Mouse (Mus musculus) adrenal gland, postnatal 36 days (tissue): ENCODE measurements around the gene Mmaa. TPM values are rescaled to one million over a fixed set of nuclear protein-coding genes. Genes with fewer than 3 reads are reported as not detected.

Source experiments
- DNase-seq, 2 experiments: peaks; one replicate each; pipeline ENCODE4 v3.0.0; 2021; ENCODE audit warnings: mixed read lengths in 1 of 2
- long read RNA-seq, 2 experiments: library from polyadenylated mRNA; stranded (forward); transcript quantifications; one replicate each; pipeline ENCODE4 v2.0.0; 2021; ENCODE audit warnings: borderline sequencing depth in 2 of 2
- total RNA-seq, 2 experiments: library from RNA; stranded (reverse); gene quantifications; 2 replicates each; pipeline ENCODE4 v1.2.3; 2021

Gene Mmaa
- total RNA-seq, result 10 to 100 TPM; 31.2 to 32.9 TPM
- long read RNA-seq, experiment 1, full-length matches to known transcripts, result 20 of 53 reads
- long read RNA-seq, experiment 1, partial matches to known transcripts, result 14 of 53 reads
- long read RNA-seq, experiment 1, other reads (novel, unspliced or antisense), result 19 of 53 reads
- long read RNA-seq, experiment 2, full-length matches to known transcripts, result 5 of 13 reads
- long read RNA-seq, experiment 2, partial matches to known transcripts, result 5 of 13 reads
- long read RNA-seq, experiment 2, other reads (novel, unspliced or antisense), result 3 of 13 reads

DNA sequence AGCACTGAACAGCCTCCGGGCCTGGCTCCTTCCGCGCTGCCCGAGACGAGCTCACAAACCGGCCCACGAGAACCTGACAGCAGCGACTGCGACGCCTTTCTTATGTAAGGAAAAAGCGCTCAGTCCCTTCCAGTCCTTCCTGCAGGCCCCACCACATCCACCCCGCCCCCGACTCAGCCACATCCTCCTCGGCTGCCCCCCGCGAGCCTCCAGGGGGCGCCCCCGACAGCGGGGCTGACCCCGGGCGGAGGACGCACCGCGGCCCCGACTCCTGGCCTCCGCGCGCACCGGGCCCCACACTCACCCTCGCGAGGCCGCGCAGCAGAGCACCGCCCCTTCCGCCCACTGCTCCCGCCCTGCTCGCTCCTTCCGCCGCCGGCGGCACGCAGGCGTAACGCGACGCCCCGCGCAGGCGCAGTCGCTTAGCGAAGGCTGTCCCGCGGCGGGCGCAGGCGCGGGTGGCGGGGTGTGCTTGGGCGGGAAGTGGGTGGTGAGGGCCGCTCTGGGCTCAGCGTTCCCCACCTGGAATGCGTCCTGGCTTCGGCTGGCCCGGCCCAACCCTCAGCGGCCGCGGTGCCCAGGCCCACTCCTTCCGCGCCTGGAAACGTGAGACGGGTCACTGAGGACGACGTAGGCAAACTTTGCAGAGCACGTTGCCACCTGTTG lies at the start of gene Mmaa:
TSS of gene Mmaa (minus strand) at position 328 of the 666 bp plus-strand sequence.
- peak; percentile 99 for DNase-seq

DNA sequence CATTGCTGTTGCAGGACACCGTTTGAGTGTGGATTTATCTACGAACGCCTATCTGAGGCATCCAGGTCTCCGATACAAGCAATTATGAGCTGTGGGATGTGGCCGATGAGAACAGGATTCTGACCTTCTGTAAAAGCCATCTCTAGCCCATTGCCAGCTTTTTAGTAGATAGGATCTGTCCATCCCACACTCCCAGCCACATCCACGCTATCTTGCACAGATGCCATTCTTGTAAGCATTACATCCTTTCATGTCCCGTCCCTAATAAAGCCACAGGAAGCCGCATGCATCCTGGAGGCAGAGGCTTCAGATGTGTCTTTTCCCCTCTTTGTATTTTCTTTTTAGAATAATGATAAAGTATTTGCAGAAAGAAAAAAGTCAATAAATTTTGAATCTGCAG lies 46.5 kb upstream of the Mmaa start:
- DNase-seq, result no peak

DNA sequence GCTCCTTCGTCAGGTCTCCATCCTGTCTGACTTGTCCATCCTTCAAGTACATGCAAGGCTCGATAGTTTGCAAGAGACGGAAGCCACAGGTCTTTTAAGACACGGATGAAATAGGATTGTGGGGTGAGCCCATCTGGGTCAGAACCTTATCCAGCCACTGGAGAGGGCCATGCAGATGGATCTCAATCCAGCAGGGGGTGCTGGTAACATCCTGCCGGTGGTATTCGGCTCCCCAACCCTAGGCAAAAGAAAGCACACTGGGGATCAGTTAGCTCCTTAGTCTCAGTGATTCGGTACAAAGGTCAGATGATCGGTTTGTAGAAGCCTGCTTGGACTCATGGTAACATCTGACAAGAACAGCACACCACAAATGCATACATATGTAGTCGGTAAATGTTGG lies 44.8 kb upstream of the Mmaa start:
- peak; percentile 39 to 69 for DNase-seq

DNA sequence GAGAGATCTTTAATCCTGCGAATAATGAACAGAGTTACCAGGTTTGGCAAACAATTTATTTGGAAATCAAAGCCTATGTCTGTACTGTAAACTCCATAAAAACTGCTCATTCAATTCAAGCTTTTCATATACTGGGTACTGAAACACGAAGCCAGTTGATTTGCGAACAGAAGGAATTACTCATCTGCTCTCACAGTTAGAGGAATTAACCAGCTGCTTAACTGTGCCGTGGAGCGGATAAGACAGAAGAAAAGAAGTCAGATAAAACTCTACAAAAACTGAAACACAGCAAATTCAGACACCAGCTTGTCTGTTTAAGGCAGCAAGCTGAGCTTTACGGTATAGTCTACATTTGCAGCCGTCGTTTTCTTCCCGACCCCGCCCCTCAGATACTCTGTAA lies 43.9 kb upstream of the Mmaa start:
- DNase-seq, result no peak

DNA sequence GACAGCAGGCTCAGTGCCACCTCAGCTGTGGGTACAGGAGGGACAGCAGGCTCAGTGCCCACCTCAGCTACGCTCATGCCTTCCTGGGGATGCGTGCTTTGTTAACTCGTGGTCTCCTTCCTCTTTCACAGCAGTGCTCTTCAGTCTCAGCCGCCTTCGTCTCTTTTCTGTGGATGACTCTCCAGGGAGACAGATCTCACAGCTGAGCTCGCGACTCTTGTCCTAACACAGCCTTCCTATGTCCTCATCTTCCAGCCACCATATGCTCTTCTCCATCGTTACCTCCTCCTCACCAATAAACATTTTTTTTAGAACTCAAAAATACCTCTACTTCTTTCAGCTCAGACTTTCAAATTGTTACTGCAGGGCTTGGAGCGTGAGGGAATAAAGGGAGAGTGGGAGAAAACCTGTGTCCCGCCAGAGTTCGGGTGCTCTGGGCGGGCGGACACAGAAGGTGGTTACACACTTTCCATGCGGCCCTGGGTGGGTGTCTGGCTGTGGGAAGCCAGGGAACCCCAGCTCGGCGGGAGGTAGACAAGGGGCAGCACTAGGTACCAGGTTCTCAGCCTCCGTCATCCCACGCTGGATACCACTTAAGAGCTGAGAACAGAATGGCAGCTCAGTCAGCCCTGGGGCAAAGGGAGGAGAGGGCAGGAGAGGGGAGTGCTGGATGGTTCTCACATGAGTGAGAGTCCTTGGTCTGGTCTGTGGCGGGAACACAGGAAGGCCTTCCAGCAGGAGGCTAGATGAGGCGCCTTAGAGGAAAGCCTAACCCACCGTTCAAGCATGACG lies 37.6 kb upstream of the Mmaa start:
- no peak for DNase-seq

DNA sequence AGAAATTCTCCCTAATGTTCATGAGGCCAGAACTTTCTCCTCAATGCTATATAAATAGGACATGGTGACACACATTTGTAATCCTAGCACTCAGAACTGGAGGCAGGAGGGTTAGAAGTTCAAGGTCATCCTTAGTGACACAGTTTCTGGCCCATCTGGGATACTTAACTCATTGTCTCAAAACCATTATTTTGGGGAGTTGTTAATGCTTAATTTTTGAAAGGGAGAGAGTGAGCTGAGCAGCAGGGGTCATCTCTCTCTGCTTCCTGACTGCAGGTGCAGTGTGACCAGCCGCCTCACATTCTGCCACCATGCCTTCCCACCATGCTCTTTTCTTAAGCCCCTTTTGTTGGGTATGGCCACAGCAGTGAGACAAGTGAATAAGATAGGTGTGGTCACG lies 36.8 kb upstream of the Mmaa start:
- DNase-seq, result no peak

DNA sequence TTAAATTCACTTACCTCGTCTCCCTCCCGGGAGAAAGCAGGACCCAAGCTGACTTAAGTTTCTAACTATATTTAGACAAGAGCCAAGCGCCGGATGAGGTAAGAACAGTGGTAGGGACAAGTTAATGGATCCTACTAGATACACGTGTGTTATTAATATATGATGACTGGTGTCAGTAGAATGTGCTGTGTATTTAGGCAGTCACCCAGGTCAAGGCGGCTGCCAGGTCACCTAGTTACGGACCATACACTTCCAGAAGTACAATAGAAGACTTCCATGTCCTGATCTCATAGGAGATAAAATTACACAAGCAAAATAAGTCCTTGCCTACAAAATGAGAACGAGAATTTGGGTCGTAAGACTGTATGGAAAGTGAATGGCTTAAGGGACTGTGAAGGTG lies 36.3 kb upstream of the Mmaa start:
- DNase-seq, result no peak

DNA sequence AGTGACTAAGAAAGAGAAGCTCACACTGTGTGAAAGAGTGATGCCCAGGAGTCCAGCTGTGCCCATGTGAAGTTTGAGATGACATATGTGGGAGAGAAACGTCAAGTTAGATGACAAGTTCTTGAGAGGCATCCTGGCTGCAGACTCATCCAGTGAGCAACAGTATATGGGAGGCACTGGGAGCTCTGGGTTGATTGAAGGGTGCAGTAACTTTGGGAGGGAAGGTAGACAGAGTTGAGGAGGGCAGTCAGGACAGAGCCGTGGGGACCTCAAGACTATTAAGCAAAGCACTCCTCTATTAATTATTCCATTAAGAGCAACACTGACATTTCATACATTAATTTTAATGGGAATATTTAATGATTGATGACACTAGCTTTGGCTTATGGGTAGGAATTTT lies 35.0 kb upstream of the Mmaa start:
- no peak for DNase-seq

DNA sequence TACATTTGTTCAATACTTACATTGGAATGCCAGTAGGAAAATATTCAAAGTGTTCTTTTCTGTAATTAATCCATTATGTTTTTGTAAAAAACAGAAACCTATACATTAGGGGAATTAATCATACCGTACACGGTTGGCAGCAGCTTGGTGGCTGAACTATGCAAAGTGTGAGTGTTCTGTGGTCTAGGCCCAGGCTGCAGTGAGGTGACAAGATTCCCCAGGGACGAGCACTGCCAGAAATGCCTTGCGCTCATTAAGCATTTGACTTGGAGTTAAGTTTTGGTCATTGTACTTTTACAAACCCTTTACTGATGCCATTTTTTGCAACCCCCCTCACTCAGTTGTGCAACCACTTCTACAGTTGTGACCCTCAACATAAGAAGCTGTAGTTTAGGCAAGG lies 34.4 kb upstream of the Mmaa start:
- no peak for DNase-seq

DNA sequence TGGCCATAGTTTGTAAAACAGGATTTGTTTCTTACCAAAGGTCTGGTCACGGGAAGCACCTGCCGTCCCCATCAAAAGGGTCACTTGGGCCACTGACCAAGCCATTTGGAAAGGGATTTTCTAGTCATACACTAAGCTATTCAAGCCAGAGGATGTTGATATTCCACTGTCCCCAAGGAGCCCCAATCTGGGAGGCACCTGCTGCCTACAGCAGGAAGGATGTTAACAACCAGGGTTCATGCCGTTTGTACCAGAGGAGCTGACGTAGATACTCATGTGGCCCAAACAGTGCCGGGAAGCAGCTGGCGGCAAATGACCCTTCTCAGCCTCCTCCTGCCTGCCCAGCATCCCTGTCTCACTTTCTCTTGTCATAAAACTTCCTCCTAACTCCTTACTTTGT lies 30.8 kb upstream of the Mmaa start:
- DNase-seq, result no peak

DNA sequence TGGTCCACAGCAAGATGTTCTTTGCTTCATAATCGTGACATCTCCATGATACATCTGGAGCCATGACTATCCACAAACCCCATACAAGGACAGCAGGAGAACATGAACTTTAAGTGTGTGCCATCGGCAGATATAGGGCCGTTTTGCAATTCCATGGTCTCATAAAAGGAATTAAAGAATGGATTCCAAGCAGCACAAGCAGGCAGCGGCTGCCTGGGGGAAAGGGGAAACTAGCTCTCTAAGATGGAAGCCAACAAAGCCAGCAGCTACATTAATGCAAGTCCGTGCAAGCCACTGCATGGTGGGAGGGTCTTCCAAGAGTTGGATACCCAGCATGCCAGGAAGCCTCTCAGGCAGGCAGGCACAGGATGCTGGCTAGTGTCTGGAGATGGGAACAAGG lies 30.2 kb upstream of the Mmaa start:
- DNase-seq, result no peak

DNA sequence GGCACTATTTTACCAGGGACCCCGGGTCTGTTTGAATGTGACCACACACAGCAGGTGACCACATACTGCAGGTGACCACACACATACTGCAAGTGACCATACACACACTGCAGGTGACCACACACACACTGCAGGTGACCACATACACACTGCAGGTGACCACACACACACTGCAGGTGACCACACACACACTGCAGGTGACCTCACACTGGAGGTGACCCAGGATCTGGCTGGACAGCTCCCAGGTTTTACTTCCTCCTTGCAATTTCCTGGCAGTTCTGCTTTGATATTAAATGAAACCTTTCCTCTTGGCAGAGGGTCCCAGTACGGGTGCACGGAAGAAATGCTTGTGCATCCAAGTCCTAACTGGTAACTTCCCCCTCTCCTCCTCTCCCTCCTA lies 29.3 kb upstream of the Mmaa start:
- DNase-seq, result no peak

DNA sequence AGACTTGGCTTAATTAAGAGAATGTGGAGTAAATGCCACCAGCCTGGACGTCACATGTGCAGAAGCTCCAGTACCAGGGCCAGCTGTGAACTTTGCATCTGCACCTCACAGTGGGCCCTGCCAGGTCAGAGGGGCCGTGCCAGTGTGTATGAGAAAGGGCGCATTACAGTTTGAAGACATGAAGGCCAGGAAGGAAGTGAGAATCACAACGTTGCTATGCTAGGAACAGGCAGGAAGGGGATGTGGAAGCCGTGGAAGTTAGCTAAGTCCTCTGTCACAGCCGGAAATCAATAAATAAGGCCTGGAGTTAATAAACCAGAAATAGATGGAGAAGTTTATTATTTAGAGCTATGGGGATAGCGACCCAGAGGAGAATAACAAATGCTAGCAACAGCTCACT lies 28.4 kb upstream of the Mmaa start:
- DNase-seq, result peak in 1 of 2 experiments; percentile 13

DNA sequence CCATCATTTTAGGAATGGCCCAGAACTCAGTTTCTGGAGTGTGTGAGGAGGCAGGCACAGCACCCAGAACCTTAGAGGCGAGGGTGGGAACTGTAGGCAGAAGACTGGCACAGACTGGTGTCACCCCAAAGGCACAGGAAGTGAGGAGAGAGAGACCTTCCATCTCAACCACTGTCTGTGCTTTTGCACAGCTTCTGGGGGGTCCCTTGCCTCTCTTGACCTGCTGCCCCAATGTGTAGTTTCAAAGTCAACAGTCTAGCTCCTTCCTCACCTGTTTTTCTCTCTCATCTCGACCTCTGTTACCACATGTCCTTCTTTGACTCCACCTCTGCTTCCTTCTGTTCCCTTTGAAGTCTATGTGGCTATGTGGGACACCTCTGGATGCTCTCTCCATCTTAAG lies 16.1 kb upstream of the Mmaa start:
- DNase-seq, result no peak

DNA sequence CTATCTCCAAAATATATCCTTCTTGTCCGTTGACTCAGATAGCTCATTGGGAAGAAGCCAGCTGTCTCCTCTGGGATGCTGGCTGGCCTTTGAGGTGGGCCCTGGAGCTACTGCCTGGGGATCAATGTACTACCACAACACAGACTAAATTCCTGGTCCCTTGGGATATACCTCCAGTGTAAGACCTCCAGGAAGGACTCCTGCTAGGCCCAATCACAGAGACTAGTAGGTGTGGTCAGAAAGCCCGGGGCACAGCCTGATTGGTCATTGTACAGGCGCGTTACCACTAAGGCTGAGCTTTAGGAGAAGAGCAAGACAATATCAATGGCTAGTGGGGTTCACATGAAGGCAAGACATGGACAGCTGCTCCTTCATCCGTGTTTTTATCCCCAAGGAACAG lies 11.2 kb upstream of the Mmaa start:
- no peak for DNase-seq

DNA sequence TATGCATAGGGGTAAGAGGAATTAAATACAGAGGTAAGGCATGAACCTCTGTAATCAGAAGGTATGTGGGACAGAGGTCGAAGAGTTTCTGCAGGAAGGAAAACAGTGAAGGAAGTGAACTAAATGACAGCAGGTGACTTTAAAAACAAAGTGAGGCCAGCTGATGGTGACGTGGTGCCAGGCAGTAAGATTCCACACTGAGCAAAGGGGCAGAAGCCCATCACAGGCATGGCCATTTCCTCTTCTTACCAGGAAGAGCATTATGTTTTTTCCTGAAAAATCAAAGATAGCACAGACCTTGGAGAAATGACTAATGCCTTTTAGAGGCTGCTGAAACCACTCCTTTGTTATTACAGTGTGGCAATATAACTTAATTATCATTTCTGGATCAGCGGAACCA lies 6.8 kb upstream of the Mmaa start:
- DNase-seq, result no peak

DNA sequence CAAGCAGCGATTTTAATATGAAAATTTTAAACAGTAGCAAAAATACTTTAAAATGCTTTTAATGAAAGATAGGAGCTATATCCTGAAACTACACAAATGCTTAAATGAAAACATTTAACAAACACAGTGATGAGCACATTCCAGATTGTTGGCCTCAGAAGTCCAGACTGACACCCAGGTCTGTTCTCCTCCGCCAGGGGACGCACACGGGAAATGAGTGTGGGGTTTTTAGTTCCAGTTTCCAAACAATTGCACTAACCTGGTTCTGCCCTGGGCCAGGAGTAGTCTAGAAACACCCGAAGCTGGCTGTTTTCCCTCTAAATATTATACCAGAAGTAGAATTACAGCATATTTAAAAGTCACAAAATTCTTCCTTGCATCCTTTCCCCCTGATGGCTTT lies 5.0 kb upstream of the Mmaa start:
- no peak for DNase-seq

DNA sequence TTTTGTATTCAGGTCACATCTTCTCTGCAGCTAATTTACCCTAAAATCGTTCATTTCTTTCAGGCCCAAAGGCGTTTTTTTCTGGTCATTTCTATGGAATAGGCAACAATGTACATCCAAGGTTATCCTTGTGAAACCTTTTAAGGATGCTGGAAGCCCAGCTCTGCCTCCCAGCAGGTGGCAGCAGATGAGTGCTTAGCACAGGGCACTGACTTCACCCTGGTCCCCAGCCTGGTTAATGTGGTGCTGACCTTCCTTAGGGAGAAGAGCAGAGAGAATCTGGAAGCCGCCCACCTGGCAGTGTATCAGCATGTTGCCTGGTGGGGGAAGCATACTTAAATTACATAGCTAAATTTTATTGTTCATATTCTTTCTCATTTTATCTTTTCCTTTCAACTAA lies 3.0 kb upstream of the Mmaa start:
- peak; percentile 79 to 87 for DNase-seq

DNA sequence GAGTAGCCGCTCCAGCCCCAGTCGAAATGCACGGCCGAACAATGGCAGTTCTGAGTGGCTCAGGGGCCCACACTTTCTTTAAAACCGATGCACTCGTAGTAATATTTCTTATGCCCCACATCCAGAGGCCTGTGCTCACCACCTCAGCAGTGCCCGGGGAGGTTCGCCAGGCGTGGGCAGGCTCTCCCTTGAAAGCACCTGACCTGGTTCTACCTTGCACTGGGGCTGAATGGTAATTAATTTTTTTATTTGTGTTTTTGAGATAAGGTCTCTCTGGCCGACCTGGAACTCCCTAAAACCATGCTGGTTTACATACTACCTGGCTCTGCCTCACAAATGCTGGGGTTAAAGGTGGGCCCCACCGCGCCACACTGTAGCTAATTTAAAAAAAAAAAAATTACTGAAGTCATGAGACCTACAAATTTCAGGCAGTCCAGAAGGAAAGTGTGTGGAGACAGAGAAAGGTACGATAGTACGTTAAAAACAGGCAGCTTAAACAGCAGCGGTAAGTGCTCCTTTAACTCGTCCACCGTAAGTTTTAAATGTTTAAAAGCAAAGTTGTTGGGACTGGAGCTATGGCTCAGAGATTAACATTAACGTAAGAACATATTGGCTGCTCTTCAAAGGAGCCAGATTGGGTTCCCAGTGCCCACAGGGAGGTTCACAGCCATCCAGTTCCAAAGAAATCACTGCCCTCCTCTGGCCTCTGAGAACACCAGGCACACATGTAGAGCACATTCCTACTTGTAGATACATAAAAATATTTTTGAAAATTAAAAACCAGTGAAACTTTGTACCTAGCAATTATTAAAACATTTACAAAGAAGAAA lies 754 bp upstream of the Mmaa start:
- no peak for DNase-seq

DNA sequence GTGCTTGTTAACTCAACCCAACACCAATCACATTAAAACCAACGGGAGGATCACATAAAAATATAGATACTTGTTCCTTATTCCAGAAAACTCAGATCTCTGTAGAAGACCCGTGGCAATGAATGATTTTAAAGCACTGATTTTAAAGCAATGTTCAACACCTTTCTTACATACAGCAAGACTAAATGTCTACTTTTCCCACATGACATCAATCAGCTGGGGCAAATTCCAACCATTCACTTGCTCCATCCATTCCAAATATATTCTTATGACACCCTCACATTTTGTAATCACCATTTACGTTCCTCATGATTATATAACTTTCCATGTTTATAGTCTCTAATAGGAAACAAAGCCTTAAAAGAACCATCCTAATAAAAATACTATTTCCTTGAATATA lies 896 bp downstream of the Mmaa start:
- no peak for DNase-seq

DNA sequence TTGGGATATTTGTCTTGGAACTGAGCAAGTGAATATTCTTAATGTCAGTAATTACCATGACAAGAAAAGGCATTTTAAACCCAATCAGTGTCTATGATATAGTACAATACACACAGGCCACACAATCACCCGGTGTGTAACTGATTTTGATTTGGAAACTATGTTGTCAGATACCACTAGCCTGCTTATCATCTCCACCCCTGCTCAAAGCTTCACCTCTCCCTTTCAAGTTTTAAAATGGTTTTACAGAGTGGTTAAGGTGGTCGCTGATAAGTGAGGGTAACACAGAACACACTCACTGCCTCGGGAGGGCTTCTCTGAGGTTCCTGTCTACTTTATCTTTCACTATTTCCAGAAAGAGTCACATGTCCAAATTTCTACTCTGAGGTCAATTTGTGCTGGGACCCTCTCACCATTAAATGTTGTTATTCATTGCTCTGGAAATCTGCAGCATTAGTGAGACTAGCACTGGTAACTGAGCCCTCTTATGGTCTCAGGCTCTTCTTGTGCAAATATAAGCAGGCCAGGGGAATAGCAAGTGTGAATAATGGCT lies 1.9 kb downstream of the Mmaa start:
- no peak for DNase-seq

DNA sequence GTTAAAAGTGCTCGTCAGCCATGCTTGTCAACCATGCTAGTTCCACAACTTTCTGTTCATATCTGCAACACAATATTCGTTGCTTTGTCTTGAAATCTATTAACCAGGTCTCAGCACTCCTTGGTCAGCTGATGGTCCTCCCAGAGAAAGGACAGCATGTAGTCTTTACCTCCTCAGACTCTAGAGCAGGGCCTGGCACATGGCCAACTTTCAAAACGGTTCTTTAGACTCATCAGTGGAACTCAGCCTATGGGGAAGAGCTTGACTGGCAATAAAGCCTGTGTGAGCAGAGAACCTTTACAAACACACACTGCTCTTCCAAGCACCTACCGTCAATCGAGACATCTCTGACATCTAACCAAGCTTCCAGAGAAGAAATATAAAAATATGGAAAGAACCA lies 5.1 kb downstream of the Mmaa start:
- DNase-seq, result peak; percentile 15 to 20
